In the genomic region with DNA sequence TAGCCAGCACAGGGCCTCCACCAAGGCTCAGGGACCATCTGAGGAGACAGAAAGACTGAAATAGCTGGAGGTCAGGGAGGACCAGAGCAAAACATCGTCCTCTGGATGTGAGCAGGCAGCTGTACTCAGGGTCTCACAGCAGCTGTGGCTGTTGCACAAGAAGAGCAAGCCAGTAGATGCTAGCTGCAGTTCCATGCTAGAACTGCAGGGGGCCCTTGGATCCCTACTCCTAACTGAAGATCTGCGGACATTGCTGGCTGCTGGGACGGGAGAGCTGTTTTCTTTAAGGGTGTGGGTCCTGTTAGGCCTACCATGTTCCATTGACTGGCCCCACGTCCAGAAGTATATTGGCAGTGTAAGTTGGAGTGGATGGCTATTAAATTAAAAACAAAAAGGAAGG, we compare ENCODE assay signal across 8 mouse cellular contexts.
DNase-seq lines count a peak whose midpoint lies in the region; ATAC-seq and TF ChIP-seq lines count a peak whose summit lies in the region.

No protein-coding gene starts in this region.

- no peaks in the 10 kb centered on the region for H3K36me3 ChIP-seq in embryonic facial prominence, embryonic 14.5 days (ENCODE audit: control insufficient read depth, insufficient read depth, low read length)

- H3K4me3 ChIP-seq in layer of hippocampus, adult 2 months = no peak overlapping the region
- H3K4me3 ChIP-seq in embryonic facial prominence, embryonic 14.5 days (ENCODE audit: low read depth, low read length) = no peak overlapping the region

- H3K27me3 ChIP-seq in embryonic facial prominence, embryonic 14.5 days (replicated peaks; ENCODE audit: control insufficient read depth, insufficient read depth, low read length) = no peaks in the 10 kb centered on the region

- no peak overlapping the region for H3K4me2 ChIP-seq in embryonic facial prominence, embryonic 14.5 days (ENCODE audit: low read depth, low read length)

- no peak overlapping the region for H3K9ac ChIP-seq in embryonic facial prominence, embryonic 14.5 days (ENCODE audit: low read depth, low read length)

- ATAC-seq in embryonic facial prominence, embryonic 14.5 days (ENCODE audit: low read depth) = peak; percentile 6; the same call in 1 of the 2 replicates

- 0 out of 2 replicates have a peak, but pooled peaks cover 3% of the 10 kb centered on the region for H3K4me1 ChIP-seq in embryonic facial prominence, embryonic 14.5 days (ENCODE audit: control insufficient read depth, insufficient read depth, low read length)

- 64% methylated on average over 4 of the region's 4 CpGs for WGBS in embryonic facial prominence, embryonic 14.5 days

- no peak overlapping the region for H3K27ac ChIP-seq in layer of hippocampus, adult 2 months
- no peak overlapping the region for H3K27ac ChIP-seq in embryonic facial prominence, embryonic 14.5 days (replicated peaks; ENCODE audit: low read depth, low read length)

- H3K9me3 ChIP-seq in embryonic facial prominence, embryonic 14.5 days (ENCODE audit: control insufficient read depth, low read length) = no peaks in the 10 kb centered on the region

- no peak for DNase-seq in layer of hippocampus, adult 2 months (ENCODE audit: low spot score in 2 of 2)
- no peak for DNase-seq in layer of hippocampus, adult 8-10 months (ENCODE audit: low spot score in 2 of 2)
- DNase-seq in WW6 (ENCODE audit: low read depth, low spot score) = peak; percentile 22
- no peak for DNase-seq in embryonic facial prominence, embryonic 14.5 days (ENCODE audit: low spot score)
- DNase-seq in kidney, postnatal 4 days = peak; percentile 69 to 80
- DNase-seq in natural killer cell, adult 2 months (ENCODE audit: low spot score in 2 of 2) = peak; percentile 16 to 50
- no peak for DNase-seq in frontal cortex, postnatal 14 days (ENCODE audit: low spot score in 2 of 2)
- no peak for DNase-seq in frontal cortex, adult 2 months (ENCODE audit: extremely low spot score in 1 of 2, low spot score in 1 of 2)

- TF ChIP-seq CTCF in layer of hippocampus, adult 2 months (conservative IDR thresholded peaks at IDR 0.05) = peak; percentile 70

Comparison
In these comparisons a context has a peak if more than half of its experiments do, and no peak if none do; other contexts are left out.
1. DNase-seq: peak in WW6 (single experiment), kidney, postnatal 4 days (2 of 2) and natural killer cell, adult 2 months (2 of 2); none in layer of hippocampus, adult 2 months (0 of 2), layer of hippocampus, adult 8-10 months (0 of 2), embryonic facial prominence, embryonic 14.5 days (single experiment), frontal cortex, postnatal 14 days (0 of 2) and frontal cortex, adult 2 months (0 of 2).